Mouse (Mus musculus): ENCODE measurements at regions not wholly inside any gene's neighbourhood (a gene's known extent, or its start where the extent isn't known, plus 50 kb on each side); places are given as distances from the start of the nearest gene placed in this dataset.

- DNase-seq (ENCODE audit: extremely low read depth, low read depth, low spot score): no peak
Observed at GRCm38 (mm10) chrX:11158416-11158815, 140.6 kb upstream of the H2al1a start.

- no peak for DNase-seq (ENCODE audit: extremely low read depth, low read depth, low spot score)
Observed at GRCm38 (mm10) chrX:11170416-11170815, 128.6 kb upstream of the H2al1a start.

- DNase-seq (ENCODE audit: extremely low read depth, low read depth, low spot score): no peak
Observed at GRCm38 (mm10) chrX:11180194-11180816, 118.8 kb upstream of the H2al1a start.

GRCm38 (mm10) chrX:11181855-11182254, 117.2 kb upstream of the H2al1a start:
- DNase-seq (ENCODE audit: extremely low read depth, low read depth, low spot score): no peak

- no peak for DNase-seq (ENCODE audit: extremely low read depth, low read depth, low spot score)
Observed at GRCm38 (mm10) chrX:11190851-11191250, 108.2 kb upstream of the H2al1a start.

- DNase-seq (ENCODE audit: extremely low read depth, low read depth, low spot score): no peak
Observed at GRCm38 (mm10) chrX:11204135-11204534, 94.9 kb upstream of the H2al1a start.

GRCm38 (mm10) chrX:11209895-11210294, 89.2 kb upstream of the H2al1a start:
- DNase-seq (ENCODE audit: extremely low read depth, low read depth, low spot score): no peak

GRCm38 (mm10) chrX:11212811-11213210, 86.2 kb upstream of the H2al1a start:
- DNase-seq (ENCODE audit: extremely low read depth, low read depth, low spot score): no peak

- no peak for DNase-seq (ENCODE audit: extremely low read depth, low read depth, low spot score)
Observed at GRCm38 (mm10) chrX:11213492-11213891, 85.6 kb upstream of the H2al1a start.

GRCm38 (mm10) chrX:11239066-11239465, 60.0 kb upstream of the H2al1a start:
- no peak for DNase-seq (ENCODE audit: extremely low read depth, low read depth, low spot score)

GRCm38 (mm10) chrX:11245576-11245975, 53.5 kb upstream of the H2al1a start:
- no peak for DNase-seq (ENCODE audit: extremely low read depth, low read depth, low spot score)
